Mouse (Mus musculus) embryonic facial prominence, embryonic 11.5 days (tissue): ENCODE results near the gene Mxd4. TPM values are rescaled to one million over a fixed set of nuclear protein-coding genes. Genes with fewer than 3 reads are reported as not detected.

Experiments
- ATAC-seq: fragments of 200-750 bp; cut with Nextera tagmentation; replicated peaks from 2 replicates; pipeline ENCODE4 v1.8.0; 2017; ENCODE audit warnings: low read depth; ENCODE audit not compliant: insufficient number of reproducible peaks, low FRiP score, low TSS enrichment
- DNase-seq: peaks from one replicate; pipeline ENCODE4 v3.0.0-alpha.2; 2015; ENCODE audit warnings: low spot score
- H3K27ac ChIP-seq: fragments of 300-500 bp; sonication (generic); replicated peaks from 2 replicates; pipeline ENCODE4 v1.5.1; 2014; ENCODE audit warnings: mild to moderate bottlenecking, low read depth, low read length, control low read depth
- H3K27me3 ChIP-seq: fragments of 300-500 bp; sonication (generic); 2 replicates; pipeline ENCODE4 v1.6.1; 2014; ENCODE audit warnings: mild to moderate bottlenecking, low read length, moderate library complexity, mixed read lengths; ENCODE audit not compliant: control insufficient read depth, insufficient read depth
- H3K36me3 ChIP-seq: fragments of 300-500 bp; sonication (generic); replicated peaks from 2 replicates; pipeline ENCODE4 v1.6.1; 2014; ENCODE audit warnings: low read depth, mild to moderate bottlenecking, low read length, moderate library complexity, mixed read lengths; ENCODE audit not compliant: control insufficient read depth, insufficient read depth
- H3K4me1 ChIP-seq: fragments of 300-500 bp; sonication (generic); 2 replicates; pipeline ENCODE4 v1.6.1; 2014; ENCODE audit warnings: low read length, mixed read lengths; ENCODE audit not compliant: control insufficient read depth, insufficient read depth
- H3K4me2 ChIP-seq: fragments of 300-500 bp; sonication (generic); 2 replicates; pipeline ENCODE4 v1.6.1; 2014; ENCODE audit warnings: low read depth, mild to moderate bottlenecking, control low read depth, low read length, moderate library complexity
- H3K4me3 ChIP-seq: fragments of 300-500 bp; sonication (generic); 2 replicates; pipeline ENCODE4 v1.5.1; 2014; ENCODE audit warnings: low read depth, low read length, control low read depth
- H3K9ac ChIP-seq: fragments of 300-500 bp; sonication (generic); replicated peaks from 2 replicates; pipeline ENCODE4 v1.6.1; 2014; ENCODE audit warnings: mild to moderate bottlenecking, control low read depth, low read length
- H3K9me3 ChIP-seq: fragments of 300-500 bp; sonication (generic); replicated peaks from 2 replicates; pipeline ENCODE4 v1.6.1; 2016; ENCODE audit warnings: mild to moderate bottlenecking, low read length, inconsistent platforms, mixed read lengths; ENCODE audit not compliant: control insufficient read depth
- WGBS: fragments of 180-500 bp; shearing (Covaris S2); extraction: QIAGEN DNeasy Blood & Tissue Kit; methylation state at CpG from one replicate; pipeline ENCODE4 v1.1.7; 2014; 5-methylcytosine and 5-hydroxymethylcytosine counted together
- polyA plus RNA-seq: library from polyadenylated mRNA; unstranded; fragments of >200 nt; fragmentation: Nextera tagmentation; extraction: Ambion mirVana; gene quantifications from 2 replicates; pipeline ENCODE4 v1.2.1, GENCODE M21; 2014

Mxd4 gene
- polyA plus RNA-seq, 1 experiment from 2014 or later, result 17.7 TPM

DNA sequence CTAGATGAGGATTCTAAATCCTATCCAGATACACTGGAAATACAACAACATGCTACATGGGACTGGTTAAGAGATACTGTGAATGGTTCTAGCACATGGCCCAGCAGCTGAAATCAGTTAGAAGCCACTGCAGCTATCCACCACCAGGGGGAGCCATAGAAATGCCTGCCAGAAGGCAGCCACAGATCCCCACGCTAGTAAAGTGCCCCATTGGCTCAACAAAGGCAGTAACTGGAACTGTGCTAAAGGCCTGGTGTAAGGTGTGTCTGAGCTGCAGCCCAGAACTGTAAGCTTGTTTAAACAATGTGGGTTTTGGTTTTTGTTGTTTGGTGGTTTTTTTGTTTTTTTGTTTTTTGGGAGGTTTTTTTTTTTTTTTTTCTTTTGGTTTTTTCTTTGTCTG is 22.8 kb upstream of the Mxd4 start:
- no peak overlapping the region for H3K9ac ChIP-seq
- H3K27me3 ChIP-seq, result no peaks in the 10 kb centered on the region
- no peaks in the 10 kb centered on the region for H3K36me3 ChIP-seq
- no peak overlapping the region for H3K27ac ChIP-seq
- 3% methylated on average over 1 of the region's 1 CpGs for WGBS
- ATAC-seq, result peak; percentile 73; the same call in 1 of the 2 replicates
- DNase-seq, result peak; percentile 89
- no peaks in the 10 kb centered on the region for H3K9me3 ChIP-seq
- no peak overlapping the region for H3K4me3 ChIP-seq
- H3K4me1 ChIP-seq, result no peaks in the 10 kb centered on the region
- H3K4me2 ChIP-seq, result no peak overlapping the region

DNA sequence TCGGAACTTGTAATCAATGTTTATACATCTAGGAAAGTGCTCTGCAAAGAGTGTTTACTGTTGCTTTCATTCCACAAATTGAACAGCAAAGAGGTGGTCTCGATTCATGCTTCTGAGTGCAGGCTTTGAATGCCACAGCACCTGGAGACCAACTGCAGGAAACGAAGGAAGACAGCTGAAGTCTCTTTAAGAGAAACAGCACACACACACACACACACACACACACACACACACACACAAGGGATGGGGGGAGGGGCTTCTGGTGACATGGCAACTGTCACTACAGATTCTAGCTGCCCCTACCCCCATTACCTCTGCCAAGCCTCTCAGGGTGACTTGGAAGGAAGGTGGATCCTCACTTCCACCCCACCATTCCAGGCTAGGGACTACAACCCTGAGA is 20.0 kb upstream of the Mxd4 start:
- no peak for ATAC-seq
- 33% methylated on average over 3 of the region's 3 CpGs for WGBS

DNA sequence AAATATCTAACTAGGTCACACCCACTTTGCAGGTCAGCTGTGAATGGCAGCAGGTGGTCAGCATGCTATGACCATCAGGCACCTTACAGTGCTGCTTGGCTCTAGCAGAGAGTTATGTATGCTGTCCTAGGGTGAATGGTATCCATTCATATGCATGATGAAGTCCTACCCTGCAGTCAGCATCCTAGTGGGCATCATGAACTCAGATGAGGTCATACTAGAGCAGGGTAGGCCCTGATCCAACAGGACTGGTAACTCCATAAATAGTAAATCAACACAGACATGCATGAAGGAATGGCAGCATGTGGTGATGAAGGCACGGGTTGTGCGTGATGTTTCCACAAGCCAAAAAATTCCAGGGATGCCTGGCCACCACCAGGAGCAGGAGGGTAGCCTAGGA is 18.3 kb upstream of the Mxd4 start:
- no peaks in the 10 kb centered on the region for H3K27me3 ChIP-seq
- ATAC-seq (no peak), DNase-seq (no peak)
- H3K36me3 ChIP-seq, result no peaks in the 10 kb centered on the region
- no peak overlapping the region for H3K27ac ChIP-seq
- no peak overlapping the region for H3K4me2 ChIP-seq
- 81% methylated on average over 2 of the region's 2 CpGs for WGBS
- H3K9ac ChIP-seq, result no peak overlapping the region
- H3K9me3 ChIP-seq, result no peaks in the 10 kb centered on the region
- H3K4me3 ChIP-seq, result no peak overlapping the region
- H3K4me1 ChIP-seq, result no peaks in the 10 kb centered on the region

More for the DNA sequence above, 20.0 kb upstream of the Mxd4 start:
- Histone ChIP-seq H3K9ac (no peak overlapping the region), H3K4me1 (no peaks in the 10 kb centered on the region), H3K4me3 (no peak overlapping the region), H3K4me2 (no peak overlapping the region), H3K9me3 (no peaks in the 10 kb centered on the region), H3K36me3 (no peaks in the 10 kb centered on the region), H3K27me3 (no peaks in the 10 kb centered on the region), H3K27ac (no peak overlapping the region)
- DNase-seq, result no peak

DNA sequence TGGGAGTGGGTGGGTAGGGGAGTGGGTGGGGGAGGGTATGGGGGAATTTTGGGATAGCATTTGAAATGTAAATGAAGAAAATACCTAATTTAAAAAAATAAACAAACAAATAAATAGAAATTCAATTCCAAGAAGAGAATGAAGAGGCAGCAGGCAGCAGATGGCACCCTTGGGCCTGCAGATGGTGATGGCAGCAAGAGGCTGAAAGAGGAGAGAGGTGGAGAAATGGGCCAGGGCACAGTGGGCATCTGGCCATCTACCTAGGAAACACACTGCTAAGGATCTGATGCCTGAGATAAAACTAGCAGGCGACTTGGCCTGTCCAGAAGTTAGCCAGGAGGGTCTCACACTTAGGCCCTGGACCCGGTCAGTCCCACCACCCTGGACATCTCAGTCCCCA is 17.4 kb upstream of the Mxd4 start:
- Histone ChIP-seq H3K36me3 (no peaks in the 10 kb centered on the region), H3K27me3 (no peaks in the 10 kb centered on the region), H3K27ac (no peak overlapping the region), H3K9me3 (no peaks in the 10 kb centered on the region), H3K4me2 (no peak overlapping the region), H3K4me1 (no peaks in the 10 kb centered on the region), H3K4me3 (no peak overlapping the region), H3K9ac (no peak overlapping the region)
- 62% methylated on average over 2 of the region's 2 CpGs for WGBS
- ATAC-seq, result no peak
- DNase-seq, result no peak

DNA sequence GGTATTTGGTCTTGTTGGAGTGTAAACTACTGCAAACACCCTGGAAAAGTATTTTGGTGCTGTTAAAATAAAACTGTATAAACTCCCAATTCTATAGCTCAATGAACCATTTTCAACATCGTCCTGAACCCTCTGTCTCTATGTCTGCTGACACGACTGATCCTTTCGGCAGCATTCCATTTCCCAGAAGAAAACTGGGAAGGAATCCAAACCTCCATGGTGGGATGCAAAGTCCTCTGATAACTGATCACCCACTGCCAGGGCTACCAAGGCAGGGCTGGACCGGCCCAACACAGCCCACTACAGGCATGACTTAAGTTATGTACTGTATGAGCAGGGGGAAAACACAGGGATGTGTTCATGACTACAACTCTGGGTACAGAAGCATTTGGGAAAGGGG is 14.5 kb upstream of the Mxd4 start:
- Histone ChIP-seq H3K9me3 (no peaks in the 10 kb centered on the region), H3K9ac (no peak overlapping the region), H3K27me3 (no peaks in the 10 kb centered on the region), H3K4me3 (no peak overlapping the region), H3K36me3 (no peaks in the 10 kb centered on the region), H3K27ac (no peak overlapping the region), H3K4me2 (no peak overlapping the region), H3K4me1 (no peaks in the 10 kb centered on the region)
- DNase-seq (no peak), ATAC-seq (no peak)
- 91% methylated on average over 4 of the region's 4 CpGs for WGBS

DNA sequence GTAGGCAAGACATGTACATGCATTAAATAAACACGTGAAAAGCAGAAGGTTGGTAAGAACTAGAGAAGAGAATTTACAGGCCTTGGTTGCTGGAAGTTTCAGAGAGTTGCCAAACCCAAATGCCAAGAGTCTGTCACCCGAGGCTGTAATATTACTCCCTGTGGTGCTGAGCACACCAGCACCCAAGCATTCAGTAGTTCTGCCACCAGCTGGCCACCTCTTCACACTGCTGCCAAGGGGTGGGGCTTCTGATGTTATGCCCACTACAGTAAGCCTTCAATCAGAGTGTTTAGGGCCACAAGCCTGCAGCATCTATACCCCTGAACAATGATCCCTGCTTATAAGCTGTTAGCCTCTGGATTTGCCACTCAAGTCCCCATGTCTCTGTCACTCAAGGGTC is 13.9 kb upstream of the Mxd4 start:
- no peak for DNase-seq
- Histone ChIP-seq H3K4me3 (no peak overlapping the region), H3K9me3 (no peaks in the 10 kb centered on the region), H3K9ac (no peak overlapping the region), H3K4me2 (no peak overlapping the region), H3K36me3 (no peaks in the 10 kb centered on the region), H3K27ac (no peak overlapping the region), H3K4me1 (no peaks in the 10 kb centered on the region), H3K27me3 (no peaks in the 10 kb centered on the region)
- 81% methylated on average over 2 of the region's 2 CpGs for WGBS
- no peak for ATAC-seq

DNA sequence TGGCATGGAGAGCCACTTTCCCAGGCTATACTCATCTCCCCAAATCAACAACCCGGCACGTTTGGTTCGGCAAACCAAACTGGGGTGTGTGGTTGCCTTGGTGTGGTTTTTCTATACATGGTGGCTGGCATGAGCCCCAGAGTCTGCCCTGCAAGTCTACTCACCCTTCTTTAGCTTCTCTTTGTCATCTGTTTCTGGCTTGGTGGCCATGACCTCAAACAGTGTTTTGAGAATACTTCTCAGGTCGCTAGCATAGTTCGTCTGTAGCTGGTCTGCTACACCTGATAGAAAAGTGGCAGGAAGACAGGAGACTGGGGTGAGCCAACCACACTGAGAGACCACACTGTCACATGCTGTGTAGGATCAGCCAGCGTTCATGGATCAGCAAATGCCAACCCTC is 11.1 kb upstream of the Mxd4 start:
- no peaks in the 10 kb centered on the region for H3K4me1 ChIP-seq
- no peaks in the 10 kb centered on the region for H3K9me3 ChIP-seq
- no peak overlapping the region for H3K4me2 ChIP-seq
- no peak overlapping the region for H3K9ac ChIP-seq
- WGBS, result 87% methylated on average over 6 of the region's 6 CpGs
- no peaks in the 10 kb centered on the region for H3K27me3 ChIP-seq
- H3K36me3 ChIP-seq, result no peaks in the 10 kb centered on the region
- ATAC-seq (no peak), DNase-seq (no peak)
- no peak overlapping the region for H3K27ac ChIP-seq
- no peak overlapping the region for H3K4me3 ChIP-seq

DNA sequence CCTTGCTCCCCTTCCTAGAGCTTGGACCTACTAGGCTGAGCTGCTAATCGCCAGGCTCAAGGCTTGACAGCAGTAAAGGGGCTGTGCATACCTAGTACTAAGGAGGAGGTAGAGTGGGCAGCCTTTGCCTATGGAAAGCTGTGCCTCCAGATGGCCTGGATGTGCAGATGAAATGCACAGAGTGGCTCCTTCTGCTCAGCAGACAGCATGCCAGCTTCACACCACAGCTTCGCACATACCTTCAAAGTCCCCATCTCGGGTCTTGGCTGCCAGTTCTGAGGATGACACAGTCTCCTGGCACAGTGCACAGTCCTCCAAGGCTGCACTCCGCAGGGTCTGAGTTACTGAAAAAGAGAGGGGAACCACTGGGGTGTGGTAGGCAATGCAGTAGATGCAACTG is 9.7 kb upstream of the Mxd4 start:
- Histone ChIP-seq H3K4me1 (no peaks in the 10 kb centered on the region), H3K27ac (no peak overlapping the region), H3K9me3 (no peaks in the 10 kb centered on the region), H3K36me3 (no peaks in the 10 kb centered on the region), H3K4me3 (no peak overlapping the region), H3K4me2 (no peak overlapping the region), H3K27me3 (no peaks in the 10 kb centered on the region), H3K9ac (no peak overlapping the region)
- DNase-seq (no peak), ATAC-seq (no peak)
- 73% methylated on average over 4 of the region's 4 CpGs for WGBS
